Comparison of ENCODE assay signal across 8 mouse cellular contexts in the genomic region with DNA sequence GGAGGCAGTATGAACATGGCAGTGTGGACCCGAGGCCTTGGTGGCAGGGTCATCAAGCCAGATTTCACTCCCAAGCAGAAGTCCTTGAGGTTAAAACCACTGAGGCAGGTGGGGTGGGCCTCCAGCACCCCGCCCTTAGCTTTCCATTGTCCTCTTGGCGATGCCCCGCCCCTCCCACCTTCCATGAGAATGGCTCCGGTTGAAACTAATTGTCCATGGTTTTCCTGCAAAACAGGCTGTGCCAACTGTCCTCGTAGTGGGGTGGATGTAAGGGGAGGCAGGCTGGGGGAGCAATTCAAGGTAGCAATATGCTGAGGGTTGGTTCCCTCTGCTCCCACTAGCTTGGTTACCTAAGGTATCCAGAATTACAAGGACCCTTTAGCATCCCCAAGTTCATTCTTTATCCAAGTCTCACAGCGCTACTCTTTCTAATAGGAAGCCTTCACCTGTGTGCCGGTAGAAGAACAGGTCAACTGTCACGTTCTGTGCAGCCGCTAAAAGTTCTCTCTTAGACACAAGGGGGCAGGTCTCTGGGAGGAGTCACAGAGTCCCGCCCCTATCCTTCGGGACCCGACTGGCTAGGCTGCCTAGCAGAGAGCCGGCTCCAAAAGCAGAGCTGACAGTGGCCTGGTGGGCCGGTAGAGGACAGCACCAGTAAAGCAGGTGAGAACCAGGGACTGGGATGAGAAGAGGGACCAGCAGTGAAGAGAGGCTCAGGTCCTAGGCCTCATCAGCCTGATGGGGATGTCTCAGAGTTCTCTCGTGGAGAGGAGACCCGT. TPM values are rescaled to one million over a fixed set of nuclear protein-coding genes. Genes with fewer than 3 reads are reported as not detected.
DNase-seq lines count a peak whose midpoint lies in the region; ATAC-seq lines count a peak whose summit lies in the region.

No protein-coding gene starts in this region.

- WGBS in limb, embryonic 12.5 days, result 17% methylated on average over 17 of the region's 17 CpGs
- 11% methylated on average over 17 of the region's 17 CpGs for WGBS in midbrain, embryonic 16.5 days

- H3K9ac ChIP-seq in limb, embryonic 12.5 days (replicated peaks), result no peak overlapping the region
- no peak overlapping the region for H3K9ac ChIP-seq in midbrain, embryonic 16.5 days (ENCODE audit: low read depth, low read length)

- peaks cover 7% of the 10 kb centered on the region; the same call in 1 of the 2 replicates for H3K4me1 ChIP-seq in limb, embryonic 12.5 days (replicated peaks)
- H3K4me1 ChIP-seq in midbrain, embryonic 16.5 days (ENCODE audit: control insufficient read depth, insufficient read depth, low read length), result peaks cover 4% of the 10 kb centered on the region; the same call in 1 of the 2 replicates

- peak overlapping the region; percentile 47 for H3K4me2 ChIP-seq in limb, embryonic 12.5 days
- H3K4me2 ChIP-seq in midbrain, embryonic 16.5 days (ENCODE audit: low read length), result peak overlapping the region; percentile 21; the same call in 1 of the 2 replicates

- H3K27me3 ChIP-seq in limb, embryonic 12.5 days, result peaks cover 45% of the 10 kb centered on the region
- no peaks in the 10 kb centered on the region for H3K27me3 ChIP-seq in midbrain, embryonic 16.5 days (ENCODE audit: control insufficient read depth, insufficient read depth, low read depth, low read length)

- no peak overlapping the region for H3K27ac ChIP-seq in limb, embryonic 12.5 days
- H3K27ac ChIP-seq in midbrain, embryonic 16.5 days (ENCODE audit: low read length), result no peak overlapping the region

- DNase-seq in 416B (ENCODE audit: low read depth), result peak; percentile 52
- peak; percentile 40 for DNase-seq in MEL-GATA-1-ER (ENCODE audit: extremely low read depth, low read depth)
- peak; percentile 24 for DNase-seq in heart, postnatal 4 days
- no peak for DNase-seq in cerebellum, postnatal 4 days (ENCODE audit: low spot score in 2 of 2)
- DNase-seq in spleen, postnatal 10 days (ENCODE audit: low spot score in 2 of 2), result no peak
- DNase-seq in frontal cortex, adult 2 months (ENCODE audit: extremely low spot score in 1 of 2, low spot score in 1 of 2), result no peak

- peak; percentile 76; the same call in 1 of the 2 replicates for ATAC-seq in limb, embryonic 12.5 days (ENCODE audit: insufficient number of reproducible peaks, insufficient read depth, low FRiP score, low TSS enrichment, low read depth)
- ATAC-seq in midbrain, embryonic 16.5 days, result 0 out of 2 replicates have a peak, but pooled peaks have one; percentile 48

- H3K9me3 ChIP-seq in limb, embryonic 12.5 days, result no peaks in the 10 kb centered on the region
- no peaks in the 10 kb centered on the region for H3K9me3 ChIP-seq in midbrain, embryonic 16.5 days (replicated peaks; ENCODE audit: control insufficient read depth, low read length, poor library complexity, severe bottlenecking)

- peak overlapping the region; percentile 15; the same call in 1 of the 2 replicates for H3K4me3 ChIP-seq in limb, embryonic 12.5 days (replicated peaks)
- H3K4me3 ChIP-seq in midbrain, embryonic 16.5 days (ENCODE audit: low read depth, low read length), result no peak overlapping the region

- H3K36me3 ChIP-seq in limb, embryonic 12.5 days, result no peaks in the 10 kb centered on the region
- no peaks in the 10 kb centered on the region for H3K36me3 ChIP-seq in midbrain, embryonic 16.5 days (ENCODE audit: control insufficient read depth, insufficient read depth, low read length)

RNA-seq across cellular contexts. Expression of a gene that starts 25.1 kb away (rescaled TPM):
- 100 to 1,000 TPM; 252 to 254 TPM for total RNA-seq in heart, postnatal 4 days (2021)
- polyA plus RNA-seq in limb, embryonic 12.5 days (2016; fragmentation: Nextera tagmentation; extraction: Ambion mirVana), result 289 and 296 TPM in 2 replicates
- polyA plus RNA-seq in midbrain, embryonic 16.5 days (2015; fragmentation: Nextera tagmentation; extraction: Ambion mirVana), result 260 and 275 TPM in 2 replicates
- 227 and 234 TPM in 2 replicates for polyA plus RNA-seq in frontal cortex, adult 2 months (2012; rRNA removed)

RNA-seq across cellular contexts. Expression of a gene that starts 45.4 kb away (rescaled TPM):
- total RNA-seq in heart, postnatal 4 days (2021), result under 1 TPM; 0.10 to 0.14 TPM
- 0.12 and 0.14 TPM in 2 replicates for polyA plus RNA-seq in limb, embryonic 12.5 days (2016; fragmentation: Nextera tagmentation; extraction: Ambion mirVana)
- 0.25 and 1.5 TPM in 2 replicates for polyA plus RNA-seq in midbrain, embryonic 16.5 days (2015; fragmentation: Nextera tagmentation; extraction: Ambion mirVana)
- 0.06 and 0.11 TPM in 2 replicates for polyA plus RNA-seq in frontal cortex, adult 2 months (2012; rRNA removed)

Comparison
In these comparisons a context has a peak if more than half of its experiments do, and no peak if none do; other contexts are left out.
1. DNase-seq: peak in 416B (single experiment), MEL-GATA-1-ER (single experiment) and heart, postnatal 4 days (single experiment); none in cerebellum, postnatal 4 days (0 of 2), spleen, postnatal 10 days (0 of 2) and frontal cortex, adult 2 months (0 of 2).